Mouse (Mus musculus): Measurements from ENCODE around the gene Olfr1123. TPM values are rescaled to one million over a fixed set of nuclear protein-coding genes. Genes with fewer than 3 reads are reported as not detected.
"Not testable (repeated sequence)": the region's sequence is repeated elsewhere in the genome, so short reads cannot be mapped to it uniquely, and the experiment has no call there.

The Olfr1123 gene
- polyA plus RNA-seq (2015; fragmentation: Nextera tagmentation; extraction: Ambion mirVana): not detected in 2 replicates

DNA sequence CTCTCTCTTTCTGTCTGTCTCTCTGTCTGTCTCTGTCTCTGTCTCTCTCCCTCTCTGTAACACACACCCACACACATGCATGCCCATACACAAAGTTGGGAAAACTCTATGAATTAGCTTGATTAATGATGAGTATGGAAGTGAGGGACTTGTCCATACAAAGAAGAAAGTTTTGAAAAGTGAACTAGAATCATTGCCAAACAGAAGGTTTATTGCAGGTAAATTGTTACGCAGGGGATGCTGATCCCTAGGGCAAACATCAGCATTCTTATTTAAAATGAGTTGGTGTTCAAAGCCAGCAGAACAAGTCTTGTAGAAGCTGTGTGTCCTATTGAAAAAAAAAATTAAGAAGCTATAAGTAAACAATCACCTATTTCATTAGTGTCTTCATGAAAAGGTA is at the start of gene Olfr1123:
TSS of gene Olfr1123 (plus strand) at position 301 of the 400 bp plus-strand sequence.
- H3K9me3 ChIP-seq: no peaks in the 10 kb centered on the region
- no peak within 1 kb of the TSS for H3K9ac ChIP-seq
- H3K27ac ChIP-seq (replicated peaks): no peak within 1 kb of the TSS
- no peak within 1 kb of the TSS for H3K4me3 ChIP-seq
- H3K27me3 ChIP-seq: no peaks in the 10 kb centered on the region
- WGBS: 83% methylated on average over 1 of the region's 1 CpGs
- H3K36me3 ChIP-seq: no peaks in the 10 kb centered on the region
- H3K4me2 ChIP-seq: no peak within 1 kb of the TSS
- H3K4me1 ChIP-seq (replicated peaks): no peaks in the 10 kb centered on the region
- no peak for ATAC-seq (ENCODE audit: low read depth)

DNA sequence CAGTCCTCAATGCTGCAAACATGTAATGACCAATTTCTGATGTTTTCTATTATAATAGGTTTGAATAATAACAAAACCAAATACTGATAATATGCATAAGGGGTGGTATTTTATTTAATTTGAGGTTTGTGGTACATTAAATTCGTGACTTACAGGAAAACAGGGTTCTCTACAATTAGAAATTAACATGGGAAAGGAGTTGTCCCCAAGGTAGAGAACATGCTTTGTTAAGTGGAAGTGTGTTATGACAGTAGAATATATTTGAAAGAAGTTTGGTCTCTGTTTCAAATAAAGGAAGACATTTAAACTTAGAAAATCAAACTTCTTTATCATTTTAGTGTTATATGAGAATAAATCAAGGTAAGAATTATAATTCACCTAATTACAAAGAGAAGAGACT is 46.8 kb upstream of the Olfr1123 start, which contains the start of gene Olfr1121:
TSS of gene Olfr1121 (plus strand) at position 301 of the 400 bp plus-strand sequence.
- H3K4me2 ChIP-seq: no peak within 1 kb of the TSS
- H3K27me3 ChIP-seq: no peaks in the 10 kb centered on the region
- no peak within 1 kb of the TSS for H3K9ac ChIP-seq
- H3K36me3 ChIP-seq: no peaks in the 10 kb centered on the region
- H3K9me3 ChIP-seq: no peaks in the 10 kb centered on the region
- no peak for ATAC-seq (ENCODE audit: low read depth)
- H3K27ac ChIP-seq (replicated peaks): no peak within 1 kb of the TSS
- no peak within 1 kb of the TSS for H3K4me3 ChIP-seq
- 42% methylated on average over 1 of the region's 1 CpGs for WGBS
- H3K4me1 ChIP-seq (replicated peaks): no peaks in the 10 kb centered on the region

DNA sequence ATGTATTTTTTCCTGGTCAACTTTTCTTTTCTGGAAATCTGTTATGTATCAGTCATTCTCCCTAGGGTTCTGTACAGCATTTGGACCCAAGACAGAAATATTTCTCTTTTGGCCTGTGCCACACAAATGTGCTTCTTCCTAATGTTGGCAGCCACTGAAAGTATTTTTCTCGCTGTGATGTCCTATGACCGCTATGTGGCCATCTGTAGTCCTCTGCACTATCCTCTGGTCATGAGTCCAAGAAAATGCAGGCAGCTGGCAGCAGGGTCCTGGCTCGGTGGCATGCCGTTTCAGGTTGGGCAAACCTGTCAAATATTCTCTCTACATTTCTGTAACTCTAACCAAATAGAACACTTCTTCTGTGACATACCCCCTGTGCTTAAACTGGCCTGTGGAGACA is 44.7 kb upstream of the Olfr1123 start:
- Histone ChIP-seq H3K4me1 (replicated peaks) (no peaks in the 10 kb centered on the region), H3K9me3 (no peaks in the 10 kb centered on the region), H3K36me3 (no peaks in the 10 kb centered on the region), H3K9ac (no peak overlapping the region), H3K27ac (replicated peaks) (no peak overlapping the region), H3K4me2 (no peak overlapping the region), H3K4me3 (no peak overlapping the region), H3K27me3 (no peaks in the 10 kb centered on the region)
- no peak for ATAC-seq (ENCODE audit: low read depth)
- WGBS: 85% methylated on average over 4 of the region's 4 CpGs

DNA sequence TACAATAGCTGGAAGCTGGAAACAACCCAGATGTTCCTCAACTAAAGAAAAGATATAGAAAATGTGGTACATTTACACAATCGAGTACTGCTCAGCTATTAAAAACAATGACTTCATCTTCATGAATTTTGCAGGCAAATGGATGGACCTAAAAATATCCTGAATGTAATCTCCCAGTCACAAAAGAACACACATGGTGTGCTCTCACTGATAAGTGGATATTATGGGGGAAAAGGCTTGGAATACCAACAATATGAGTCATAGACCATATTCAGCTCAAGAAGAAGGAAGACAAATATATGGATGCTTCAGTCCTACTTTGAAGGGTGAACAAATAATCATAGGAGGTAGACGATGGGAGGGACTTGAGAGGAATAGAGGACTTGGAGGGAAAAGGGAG is 32.5 kb upstream of the Olfr1123 start:
- Histone ChIP-seq H3K9ac (no peak overlapping the region), H3K27me3 (no peaks in the 10 kb centered on the region), H3K4me1 (replicated peaks) (no peaks in the 10 kb centered on the region), H3K27ac (replicated peaks) (no peak overlapping the region), H3K4me2 (no peak overlapping the region), H3K9me3 (no peaks in the 10 kb centered on the region), H3K4me3 (no peak overlapping the region), H3K36me3 (no peaks in the 10 kb centered on the region)
- no peak for ATAC-seq (ENCODE audit: low read depth)
- WGBS: 89% methylated on average over 2 of the region's 2 CpGs

DNA sequence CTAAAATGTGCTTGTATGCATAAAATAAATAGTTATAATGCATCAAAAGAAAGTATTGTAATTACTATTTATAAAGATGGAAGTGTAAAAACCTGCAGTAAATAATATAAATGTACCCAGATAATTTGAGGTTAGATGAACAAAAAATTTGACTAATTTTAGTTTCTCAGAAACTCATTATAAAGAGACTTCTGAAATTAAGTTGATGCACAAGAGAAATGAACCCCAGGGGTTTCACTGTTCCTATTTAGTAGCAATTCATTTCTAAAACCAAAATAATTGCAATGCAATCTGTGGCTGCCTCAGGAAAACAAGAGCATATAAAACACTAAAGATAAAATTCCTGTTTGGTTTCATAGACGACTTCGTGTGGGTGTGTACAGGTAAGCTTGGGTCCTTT is 30.9 kb upstream of the Olfr1123 start, which contains the start of gene Olfr1122:
TSS of gene Olfr1122 (plus strand) at position 301 of the 400 bp plus-strand sequence.
- Histone ChIP-seq H3K4me1 (replicated peaks) (no peaks in the 10 kb centered on the region), H3K27ac (replicated peaks) (no peak within 1 kb of the TSS), H3K9ac (no peak within 1 kb of the TSS), H3K36me3 (no peaks in the 10 kb centered on the region), H3K4me3 (no peak within 1 kb of the TSS), H3K9me3 (no peaks in the 10 kb centered on the region), H3K4me2 (no peak within 1 kb of the TSS), H3K27me3 (no peaks in the 10 kb centered on the region)
- 85% methylated on average over 2 of the region's 2 CpGs for WGBS
- ATAC-seq (ENCODE audit: low read depth): no peak

- H3K27me3 ChIP-seq; H3K36me3 ChIP-seq; H3K9ac ChIP-seq; H3K27ac ChIP-seq (replicated peaks); H3K4me1 ChIP-seq (replicated peaks); ATAC-seq (ENCODE audit: low read depth); H3K9me3 ChIP-seq; H3K4me3 ChIP-seq; H3K4me2 ChIP-seq: not testable (repeated sequence)
- WGBS: 90% methylated on average over 5 of the region's 5 CpGs
Observed at GRCm38 (mm10) chr2:87393605-87394004, 22.8 kb upstream of the Olfr1123 start.

GRCm38 (mm10) chr2:87394686-87395085 is 21.7 kb upstream of the Olfr1123 start:
- ATAC-seq (ENCODE audit: low read depth); H3K9ac ChIP-seq; H3K36me3 ChIP-seq; H3K4me3 ChIP-seq; H3K9me3 ChIP-seq; H3K27ac ChIP-seq (replicated peaks); H3K4me1 ChIP-seq (replicated peaks); H3K27me3 ChIP-seq; H3K4me2 ChIP-seq: not testable (repeated sequence)
- WGBS: 89% methylated on average over 7 of the region's 7 CpGs

DNA sequence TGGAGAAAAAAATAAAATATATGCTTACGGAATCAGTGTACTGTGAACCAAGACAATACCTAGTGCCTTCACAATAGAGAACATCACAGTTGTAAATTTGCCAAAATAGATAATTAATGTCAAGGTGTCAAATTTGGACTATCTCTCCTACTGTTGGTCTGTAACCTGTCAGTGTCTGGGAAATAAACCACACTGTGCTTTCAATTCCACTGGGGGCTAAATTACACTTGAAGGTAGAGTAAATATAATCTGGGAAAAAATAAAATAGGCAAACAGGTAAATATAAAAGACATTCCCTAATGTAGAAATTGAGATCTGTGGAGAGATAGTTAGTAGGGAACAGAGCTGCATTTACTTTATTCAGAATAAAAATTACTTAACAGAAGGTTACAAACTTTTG is 13.5 kb downstream of the Olfr1123 start, which contains the start of gene Olfr1124:
TSS of gene Olfr1124 (plus strand) at position 301 of the 400 bp plus-strand sequence.
- Histone ChIP-seq H3K36me3 (no peaks in the 10 kb centered on the region), H3K4me3 (no peak within 1 kb of the TSS), H3K9ac (no peak within 1 kb of the TSS), H3K27me3 (no peaks in the 10 kb centered on the region), H3K27ac (replicated peaks) (no peak within 1 kb of the TSS), H3K4me2 (no peak within 1 kb of the TSS), H3K9me3 (no peaks in the 10 kb centered on the region), H3K4me1 (replicated peaks) (no peaks in the 10 kb centered on the region)
- 91% methylated on average over 1 of the region's 1 CpGs for WGBS
- no peak for ATAC-seq (ENCODE audit: low read depth)

DNA sequence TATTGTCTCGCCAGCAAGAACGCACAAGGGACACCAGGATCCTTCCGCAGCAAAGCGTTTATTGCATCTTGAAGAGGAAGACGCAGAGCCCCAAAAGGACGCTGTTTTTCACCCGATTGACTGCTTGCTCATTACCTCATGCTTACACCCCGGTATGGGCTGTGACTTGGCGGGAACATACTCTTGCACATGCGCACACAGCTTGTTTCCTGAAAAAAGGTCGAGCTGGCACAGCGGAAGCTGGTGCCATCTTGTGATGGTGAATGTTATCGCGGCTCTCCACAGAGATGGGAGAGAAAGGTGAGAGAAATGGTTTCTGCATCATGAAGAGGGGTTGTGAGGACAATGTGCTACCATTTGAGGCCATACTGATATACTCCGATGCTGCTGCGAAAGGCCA is 21.3 kb downstream of the Olfr1123 start:
- Histone ChIP-seq H3K4me1 (replicated peaks) (no peaks in the 10 kb centered on the region), H3K9ac (no peak overlapping the region), H3K27ac (replicated peaks) (no peak overlapping the region), H3K4me3 (no peak overlapping the region), H3K27me3 (no peaks in the 10 kb centered on the region), H3K36me3 (no peaks in the 10 kb centered on the region), H3K4me2 (no peak overlapping the region), H3K9me3 (no peaks in the 10 kb centered on the region)
- 92% methylated on average over 16 of the region's 16 CpGs for WGBS
- ATAC-seq (ENCODE audit: low read depth): no peak

DNA sequence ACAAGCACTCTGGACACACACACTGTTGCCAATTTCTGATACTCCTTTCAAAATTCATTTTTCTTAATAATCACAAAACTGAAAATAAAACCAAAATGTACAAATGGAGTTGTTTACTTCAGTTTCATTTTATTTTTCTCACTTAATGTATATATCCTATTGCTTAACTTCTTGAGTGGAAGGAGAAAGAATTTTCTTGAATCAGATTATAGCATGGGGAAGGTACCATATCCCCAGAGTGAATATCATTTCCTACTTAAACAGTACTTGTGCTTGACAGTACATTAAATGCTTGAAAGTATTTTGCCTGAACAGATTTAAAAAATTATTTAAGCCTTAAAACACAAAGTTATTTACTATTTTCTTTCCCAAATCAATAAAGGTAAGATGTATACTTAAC is 37.2 kb downstream of the Olfr1123 start, which contains the start of gene Olfr1126:
TSS of gene Olfr1126 (plus strand) at position 301 of the 400 bp plus-strand sequence.
- Histone ChIP-seq H3K27ac (replicated peaks) (no peak within 1 kb of the TSS), H3K9me3 (no peaks in the 10 kb centered on the region), H3K36me3 (no peaks in the 10 kb centered on the region), H3K4me3 (no peak within 1 kb of the TSS), H3K4me1 (replicated peaks) (no peaks in the 10 kb centered on the region), H3K4me2 (no peak within 1 kb of the TSS), H3K27me3 (no peaks in the 10 kb centered on the region), H3K9ac (no peak within 1 kb of the TSS)
- ATAC-seq (ENCODE audit: low read depth): no peak

- H3K4me2 ChIP-seq: no peak overlapping the region
- no peak for ATAC-seq (ENCODE audit: low read depth)
- H3K27me3 ChIP-seq: no peaks in the 10 kb centered on the region
- no peak overlapping the region for H3K27ac ChIP-seq (replicated peaks)
- H3K36me3 ChIP-seq: no peaks in the 10 kb centered on the region
- 97% methylated on average over 4 of the region's 4 CpGs for WGBS
- H3K4me3 ChIP-seq: no peak overlapping the region
- no peaks in the 10 kb centered on the region for H3K4me1 ChIP-seq (replicated peaks)
- no peaks in the 10 kb centered on the region for H3K9me3 ChIP-seq
- H3K9ac ChIP-seq: no peak overlapping the region
Observed at GRCm38 (mm10) chr2:87461769-87462168, 45.3 kb downstream of the Olfr1123 start.
